Mouse (Mus musculus) cortical plate, adult 2 months (tissue): ENCODE results near the gene Foxe3. TPM values are rescaled to one million over a fixed set of nuclear protein-coding genes. Genes with fewer than 3 reads are reported as not detected.
"Not testable (repeated sequence)": the region's sequence is repeated elsewhere in the genome, so short reads cannot be mapped to it uniquely, and the experiment has no call there.

Experiments
- H3K27ac ChIP-seq: fragments of 200-500 bp; 2 replicates; pipeline ENCODE4 v1.5.1; 2012; ENCODE audit warnings: low read length, control low read depth, inconsistent platforms; ENCODE audit not compliant: insufficient read depth
- H3K4me1 ChIP-seq: fragments of 200-500 bp; 2 replicates; pipeline ENCODE4 v1.6.1; 2011; ENCODE audit warnings: low read length; ENCODE audit not compliant: control insufficient read depth, insufficient read depth
- H3K4me3 ChIP-seq: fragments of 200-500 bp; 2 replicates; pipeline ENCODE4 v1.5.1; 2011; ENCODE audit warnings: mild to moderate bottlenecking, low read length, control low read depth; ENCODE audit not compliant: insufficient read depth
- CTCF ChIP-seq: fragments of 200-500 bp; IDR thresholded peaks from 2 replicates; pipeline ENCODE4 v1.5.1; 2011; ENCODE audit warnings: mild to moderate bottlenecking, control low read depth, low read length; ENCODE audit not compliant: insufficient read depth; ENCODE audit errors: extremely low read depth
- POLR2A ChIP-seq: fragments of 200-500 bp; IDR thresholded peaks from 2 replicates; pipeline ENCODE4 v1.6.1; 2011; ENCODE audit warnings: mild to moderate bottlenecking, low read length, control low read depth; ENCODE audit not compliant: insufficient read depth; ENCODE audit errors: extremely low read depth
- polyA plus RNA-seq: library from polyadenylated mRNA; depleted of rRNA; stranded (reverse); fragments of >200 nt; gene quantifications from 2 replicates; pipeline ENCODE4 v1.2.3, GENCODE M21; 2012; rRNA removed

Foxe3 gene
- polyA plus RNA-seq, result not detected in 2 replicates

DNA sequence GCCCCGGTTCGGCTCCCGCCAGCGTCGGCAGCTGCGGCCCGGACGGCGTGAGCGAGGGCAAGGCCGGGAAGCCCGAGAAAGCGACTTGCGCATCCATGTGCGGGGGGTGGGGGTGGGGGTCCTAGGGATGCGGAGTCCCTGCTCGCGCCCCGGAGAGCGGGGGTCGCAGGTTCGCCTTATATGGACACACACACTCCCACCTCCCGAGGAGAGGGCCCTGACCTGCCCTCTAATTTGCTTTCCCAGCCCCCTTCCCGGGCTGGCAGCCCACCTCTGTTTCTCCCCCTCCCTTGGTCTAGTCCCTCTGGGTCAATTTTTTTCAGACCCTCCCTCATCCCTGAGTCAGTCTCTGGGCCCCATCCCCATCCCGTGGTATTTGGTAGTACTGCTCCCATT is at the start of gene Foxe3:
Gene Foxe3 (minus strand): TSS at position 97 of the 396 bp plus-strand sequence.
- Histone ChIP-seq H3K27ac (no peak within 1 kb of the TSS), H3K4me3 (no peak within 1 kb of the TSS)
- TF ChIP-seq POLR2A (no peak), CTCF (no peak)

DNA sequence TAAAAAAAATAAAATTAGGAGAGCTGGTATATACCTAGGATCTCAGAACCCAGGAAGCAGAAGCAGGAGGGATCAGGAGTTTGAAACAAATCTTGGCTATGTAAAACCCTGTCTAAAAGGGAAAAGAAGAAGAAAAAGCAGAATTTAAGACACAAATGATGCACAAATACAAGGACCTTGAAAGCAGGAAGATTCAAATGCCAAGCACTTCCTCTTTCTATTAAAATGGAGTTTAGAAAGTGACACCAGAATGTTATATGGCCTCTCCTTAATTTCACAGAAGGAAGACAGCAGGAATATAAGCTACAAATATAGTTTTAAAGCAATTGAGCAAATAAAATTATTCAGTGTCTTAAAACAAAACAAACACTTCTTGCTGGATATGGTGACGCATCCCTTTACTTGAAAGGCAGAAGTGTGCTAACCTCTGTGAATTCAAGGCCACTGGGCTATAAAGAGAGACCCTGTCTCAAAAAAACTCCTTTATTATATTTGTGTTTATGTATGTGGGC is 47.5 kb upstream of the Foxe3 start:
- no peak overlapping the region for H3K27ac ChIP-seq
- H3K4me1 ChIP-seq, result no peaks in the 10 kb centered on the region
- H3K4me3 ChIP-seq, result no peak overlapping the region
- TF ChIP-seq CTCF, result no peak
- TF ChIP-seq POLR2A, result no peak

More for the DNA sequence above, at the start of gene Foxe3:
- H3K4me1 ChIP-seq, result no peaks in the 10 kb centered on the region

DNA sequence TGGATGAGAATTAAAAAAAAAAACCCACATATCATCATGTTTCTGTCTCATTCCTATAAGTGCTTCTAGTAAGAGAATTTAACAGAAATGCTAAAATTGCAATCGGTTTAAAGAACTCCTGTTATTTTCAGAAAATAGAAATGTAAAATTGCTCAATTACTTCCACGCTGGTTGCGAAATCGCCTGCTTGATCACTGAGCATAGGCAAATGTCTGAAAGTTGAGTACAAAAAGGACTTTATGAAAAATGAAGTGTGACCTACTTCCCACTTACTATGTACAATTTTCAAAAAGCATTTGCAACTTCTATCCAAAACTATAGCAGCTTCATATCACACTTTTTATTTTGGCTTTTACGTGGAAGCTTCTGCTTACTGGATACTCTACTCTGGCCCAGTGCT is 44.9 kb upstream of the Foxe3 start:
- Histone ChIP-seq H3K27ac (no peak overlapping the region), H3K4me1 (no peaks in the 10 kb centered on the region), H3K4me3 (no peak overlapping the region)
- TF ChIP-seq POLR2A, result no peak
- no peak for TF ChIP-seq CTCF

DNA sequence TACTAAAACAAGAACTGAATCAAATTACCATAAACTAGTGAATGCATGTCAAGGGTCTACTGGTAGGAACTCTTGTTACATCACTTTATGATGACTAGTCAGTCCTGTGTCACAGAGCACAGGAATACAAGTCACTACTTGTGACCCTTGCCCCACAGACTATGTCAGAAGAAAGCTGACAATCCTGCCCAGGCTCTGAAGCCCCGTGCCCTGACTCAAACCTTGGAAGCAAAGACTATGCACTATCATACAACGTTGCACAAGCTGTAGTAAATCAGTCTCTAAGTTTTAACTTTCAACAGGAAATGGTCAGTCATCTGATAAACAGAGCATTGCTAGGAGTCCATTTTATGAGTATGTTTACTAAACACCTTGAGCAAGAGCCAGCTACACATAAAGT is 35.1 kb upstream of the Foxe3 start:
- not testable (repeated sequence) for H3K27ac ChIP-seq, H3K4me1 ChIP-seq, H3K4me3 ChIP-seq

DNA sequence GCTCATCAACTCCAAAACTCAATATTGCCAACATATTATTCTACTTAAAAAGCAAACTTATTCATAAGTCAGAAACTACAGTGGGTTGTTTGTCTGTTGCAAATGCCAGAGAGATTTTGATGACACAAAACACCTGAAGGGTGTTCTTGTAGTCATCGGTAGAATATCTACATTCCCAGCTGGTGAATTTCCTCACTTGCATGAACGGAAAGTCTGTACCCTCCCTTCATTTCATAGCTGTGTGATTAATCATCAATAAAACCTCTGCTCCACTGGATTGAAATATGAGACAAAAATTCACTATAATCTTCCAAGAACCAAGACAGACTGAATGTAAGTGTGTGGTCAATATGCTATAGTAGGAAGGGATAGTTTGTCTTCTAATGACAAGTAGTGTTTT is 33.7 kb upstream of the Foxe3 start:
- no peaks in the 10 kb centered on the region for H3K4me1 ChIP-seq
- no peak overlapping the region for H3K27ac ChIP-seq
- TF ChIP-seq CTCF (no peak), POLR2A (no peak)
- H3K4me3 ChIP-seq, result no peak overlapping the region

DNA sequence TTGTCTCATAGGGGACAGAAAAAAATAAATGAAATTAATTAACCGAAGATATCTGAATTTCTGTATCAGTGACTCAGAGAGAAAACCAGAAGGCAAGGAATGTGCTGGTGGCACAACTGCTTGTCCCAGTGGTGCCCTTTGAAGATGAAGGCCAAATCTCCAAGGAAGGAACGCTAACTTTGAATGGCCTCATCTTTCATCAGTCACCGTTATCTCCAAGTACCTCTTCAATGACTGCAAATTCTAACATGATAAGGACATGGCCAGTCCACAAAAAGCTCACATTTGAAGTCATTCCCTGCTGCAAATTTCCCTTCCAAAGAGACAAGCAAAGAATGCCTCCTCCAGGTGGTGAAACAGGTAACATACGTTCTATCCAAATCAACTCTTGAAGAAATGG is 33.0 kb upstream of the Foxe3 start:
- TF ChIP-seq CTCF (no peak), POLR2A (no peak)
- Histone ChIP-seq H3K4me3 (no peak overlapping the region), H3K4me1 (no peaks in the 10 kb centered on the region), H3K27ac (no peak overlapping the region)

DNA sequence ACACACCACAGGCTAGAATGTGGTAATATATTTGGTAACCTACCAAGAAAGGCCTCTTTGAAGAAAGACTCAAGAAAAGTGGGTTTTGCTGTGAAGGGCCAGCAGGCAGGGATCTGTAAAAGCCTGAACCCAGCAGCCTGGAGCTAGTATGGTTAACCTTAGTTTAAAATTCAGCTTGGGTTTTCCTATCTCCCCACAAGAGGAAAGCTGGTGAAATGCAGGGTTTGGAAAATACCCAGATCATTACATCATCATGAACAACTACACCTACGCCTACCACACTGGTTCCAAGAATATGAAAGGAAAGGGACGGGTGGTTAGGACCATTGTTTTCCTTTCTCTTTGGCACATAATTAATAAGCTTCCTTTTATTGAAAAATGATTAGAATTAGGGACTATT is 32.4 kb upstream of the Foxe3 start:
- TF ChIP-seq CTCF, result no peak
- TF ChIP-seq POLR2A, result no peak
- H3K4me3 ChIP-seq, result no peak overlapping the region
- no peak overlapping the region for H3K27ac ChIP-seq

DNA sequence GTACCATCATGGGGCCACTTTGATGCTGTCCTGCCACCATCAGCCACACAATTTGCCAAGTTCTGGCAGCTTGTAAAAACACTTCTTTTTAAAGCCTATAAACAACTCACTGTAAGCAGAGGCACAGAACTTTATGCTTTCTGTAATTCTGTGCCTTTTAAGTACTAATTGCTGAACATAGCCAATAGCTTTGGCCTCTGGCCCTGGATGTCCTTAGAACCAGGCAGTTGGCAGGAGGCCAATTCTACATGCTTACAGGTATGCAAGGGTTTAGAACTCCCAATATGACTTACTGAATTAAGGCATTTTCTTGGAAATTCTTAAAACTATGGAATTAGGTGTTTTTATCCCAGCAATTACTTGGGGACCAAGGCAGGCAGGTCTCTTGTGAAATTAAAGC is 31.6 kb upstream of the Foxe3 start:
- TF ChIP-seq CTCF (no peak), POLR2A (no peak)
- no peak overlapping the region for H3K4me3 ChIP-seq
- no peaks in the 10 kb centered on the region for H3K4me1 ChIP-seq
- H3K27ac ChIP-seq, result no peak overlapping the region

More for the DNA sequence above, 32.4 kb upstream of the Foxe3 start:
- no peaks in the 10 kb centered on the region for H3K4me1 ChIP-seq

DNA sequence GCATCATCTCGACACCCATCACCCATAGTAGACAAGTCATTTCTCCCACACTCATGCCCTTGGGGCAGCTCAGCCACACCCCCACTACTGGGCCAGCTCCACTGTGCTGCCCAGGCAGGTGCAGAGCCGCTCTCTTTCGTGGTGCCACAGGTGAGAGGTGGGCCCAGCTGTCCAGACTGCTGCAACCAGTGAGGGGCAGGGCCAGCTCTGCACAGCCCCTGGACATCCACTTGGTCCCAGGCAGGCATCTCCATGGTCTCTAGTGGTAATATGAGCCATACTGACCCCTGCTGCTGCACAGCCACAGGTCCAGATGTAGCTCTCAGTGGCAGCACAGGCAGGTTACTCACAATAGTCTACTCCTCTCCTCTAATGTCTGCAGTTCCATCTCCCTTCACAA is 27.4 kb upstream of the Foxe3 start:
- Histone ChIP-seq H3K27ac (no peak overlapping the region), H3K4me1 (no peaks in the 10 kb centered on the region), H3K4me3 (no peak overlapping the region)
- TF ChIP-seq CTCF, result no peak
- TF ChIP-seq POLR2A, result no peak

DNA sequence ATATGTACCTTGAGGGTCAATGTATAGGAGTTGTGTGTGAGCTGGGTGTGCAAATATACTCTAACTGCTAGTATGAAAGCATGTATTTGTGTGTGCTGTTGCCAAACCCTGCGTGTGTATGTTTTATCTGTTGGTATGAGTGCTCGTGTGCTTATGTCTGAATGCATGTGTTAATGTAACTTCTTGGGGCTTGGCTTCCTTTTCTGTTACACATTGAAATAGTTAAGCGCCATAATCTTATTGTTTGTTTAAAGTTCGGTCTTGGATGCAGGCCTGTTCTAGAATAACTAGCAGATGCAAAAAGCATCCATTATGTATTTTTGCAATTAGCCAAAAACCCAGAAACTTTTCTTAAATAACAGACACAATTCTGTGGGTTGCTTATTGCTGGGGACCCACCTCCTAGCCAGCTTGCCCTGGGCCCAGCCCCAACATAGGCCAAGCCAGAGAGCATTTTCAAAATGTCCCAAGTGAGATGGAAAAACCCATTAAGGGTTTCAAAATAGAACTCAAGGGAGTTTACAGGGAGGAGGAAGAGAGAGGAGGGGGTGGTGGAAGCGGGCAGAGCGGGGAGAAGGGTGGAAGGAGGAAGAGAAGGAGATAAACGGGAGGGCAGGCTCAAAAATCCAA is 22.2 kb upstream of the Foxe3 start:
- TF ChIP-seq CTCF (no peak), POLR2A (no peak)
- no peak overlapping the region for H3K27ac ChIP-seq
- H3K4me3 ChIP-seq, result no peak overlapping the region
- no peaks in the 10 kb centered on the region for H3K4me1 ChIP-seq

DNA sequence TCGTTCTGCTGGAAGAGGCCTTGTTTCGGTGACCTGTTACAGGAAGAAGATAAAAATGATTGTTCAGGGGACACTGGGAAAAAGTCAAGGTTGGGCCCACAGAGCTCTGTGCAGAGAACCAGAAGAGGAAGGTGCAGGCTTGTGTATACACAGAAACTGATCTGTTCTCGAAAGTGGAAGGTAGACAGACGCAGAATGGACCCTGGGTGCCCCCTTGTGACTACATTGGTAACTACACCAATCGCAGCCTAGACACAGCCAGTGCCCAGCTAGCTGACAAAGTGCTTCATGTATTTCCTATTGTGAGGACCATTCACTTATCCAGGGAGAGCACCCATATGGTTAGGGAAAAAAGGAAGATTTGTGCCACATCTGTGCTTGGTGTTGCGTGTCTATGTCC is 21.6 kb upstream of the Foxe3 start:
- Histone ChIP-seq H3K27ac (no peak overlapping the region), H3K4me1 (no peaks in the 10 kb centered on the region), H3K4me3 (no peak overlapping the region)
- TF ChIP-seq POLR2A, result no peak
- TF ChIP-seq CTCF, result peak; percentile 93
